Mouse (Mus musculus): ENCODE measurements at regions not wholly inside any gene's neighbourhood (a gene's known extent, or its start where the extent isn't known, plus 50 kb on each side); places are given as distances from the start of the nearest gene placed in this dataset.

GRCm38 (mm10) chr17:83939344-83939743, 91.6 kb upstream of the Haao start:
- TF ChIP-seq CTCF (IDR thresholded peaks at IDR 0.05; ENCODE audit: control insufficient read depth, insufficient read depth, low read length) (no peak), POLR2A (IDR thresholded peaks at IDR 0.05; ENCODE audit: borderline replicate concordance, control insufficient read depth, low read depth, low read length) (no peak)
